Mouse (Mus musculus) regulatory T cell (primary cell): ENCODE data around the gene Gm8332.
"Not testable (repeated sequence)": the region's sequence is repeated elsewhere in the genome, so short reads cannot be mapped to it uniquely, and the experiment has no call there.

Experiments used
- in situ Hi-C: fragments of 300-600 bp; cut with MboI, MseI; formaldehyde crosslinking; loops from one replicate; pipeline ENCODE4 v1.15.1; 2025; ENCODE audit warnings: high pct_unique_total_duplicates

The Gm8332 gene

GRCm38 (mm10) chr12:88250000-88250399, at the start of gene Gm8332:
TSS of gene Gm8332 (minus strand) at chr12:88250100.
- in situ Hi-C loops = loop anchor here (10.0 kb wide), 1 partner anchor 455 kb away; the partner anchor contains the start of gene Gm21936

GRCm38 (mm10) chr12:88297171-88297570, 47.3 kb upstream of the Gm8332 start:
- in situ Hi-C loops = loop anchor here (10.0 kb wide), 1 partner anchor 642 kb away; no protein-coding TSS in a partner anchor

GRCm38 (mm10) chr12:88293082-88293481, 43.2 kb upstream of the Gm8332 start:
- in situ Hi-C loops = loop anchor here (10.0 kb wide), 1 partner anchor 638 kb away; no protein-coding TSS in a partner anchor

- in situ Hi-C loops = not testable (repeated sequence)
Observed at GRCm38 (mm10) chr12:88285224-88285623, 35.3 kb upstream of the Gm8332 start.

GRCm38 (mm10) chr12:88274400-88274799, 24.5 kb upstream of the Gm8332 start, which contains the start of gene Gm5662:
TSS of gene Gm5662 (minus strand) at chr12:88274500.
- in situ Hi-C loops = loop anchor here (10.0 kb wide), 1 partner anchor 490 kb away; no protein-coding TSS in a partner anchor

GRCm38 (mm10) chr12:88257241-88257640, 7.3 kb upstream of the Gm8332 start:
- in situ Hi-C loops = loop anchor here (5.0 to 10.0 kb wide), 2 partner anchors 370 to 462 kb away; partner anchors contain the start of gene Gm21936

- in situ Hi-C loops = loop anchor here (5.0 to 10.0 kb wide), 2 partner anchors 369 to 461 kb away; partner anchors contain the start of gene Gm21936
Observed at GRCm38 (mm10) chr12:88255917-88256316, 6.0 kb upstream of the Gm8332 start.

GRCm38 (mm10) chr12:88245786-88246185, 4.1 kb downstream of the Gm8332 start:
- in situ Hi-C loops = not testable (repeated sequence)

- in situ Hi-C loops = not testable (repeated sequence)
Observed at GRCm38 (mm10) chr12:88242940-88243339, 7.0 kb downstream of the Gm8332 start.

- in situ Hi-C loops = no loop called here
Observed at GRCm38 (mm10) chr12:88219445-88219844, 30.5 kb downstream of the Gm8332 start.

GRCm38 (mm10) chr12:88218059-88218458, 31.8 kb downstream of the Gm8332 start:
- in situ Hi-C loops = not testable (repeated sequence)

- in situ Hi-C loops = no loop called here
Observed at GRCm38 (mm10) chr12:88214641-88215040, 35.3 kb downstream of the Gm8332 start.

GRCm38 (mm10) chr12:88211458-88211857, 38.4 kb downstream of the Gm8332 start:
- in situ Hi-C loops = not testable (repeated sequence)

GRCm38 (mm10) chr12:88202856-88203255, 47.0 kb downstream of the Gm8332 start:
- in situ Hi-C loops = loop anchor here (5.0 kb wide), 1 partner anchor 626 kb away; no protein-coding TSS in a partner anchor
